Mouse (Mus musculus) heart, embryonic 12.5 days (tissue): ENCODE results near the gene Plrg1. TPM values are rescaled to one million over a fixed set of nuclear protein-coding genes. Genes with fewer than 3 reads are reported as not detected.

Experiments
- ATAC-seq: fragments of 200-750 bp; cut with Nextera tagmentation; 2 replicates; pipeline ENCODE4 v1.8.0; 2017; ENCODE audit warnings: moderate TSS enrichment, moderate library complexity; ENCODE audit not compliant: insufficient number of reproducible peaks, low FRiP score
- H3K27ac ChIP-seq: fragments of 300-500 bp; sonication (generic); 2 replicates; pipeline ENCODE4 v1.5.1; 2016; ENCODE audit warnings: mild to moderate bottlenecking, moderate library complexity; ENCODE audit not compliant: poor library complexity, severe bottlenecking
- H3K27me3 ChIP-seq: fragments of 300-500 bp; sonication (generic); replicated peaks from 2 replicates; pipeline ENCODE4 v1.6.1; 2016; ENCODE audit warnings: mild to moderate bottlenecking, moderate library complexity
- H3K36me3 ChIP-seq: fragments of 300-500 bp; sonication (generic); 2 replicates; pipeline ENCODE4 v1.6.1; 2016; ENCODE audit warnings: mild to moderate bottlenecking, moderate library complexity
- H3K4me1 ChIP-seq: fragments of 300-500 bp; sonication (generic); replicated peaks from 2 replicates; pipeline ENCODE4 v1.6.1; 2016; ENCODE audit warnings: mild to moderate bottlenecking
- H3K4me2 ChIP-seq: fragments of 300-500 bp; sonication (generic); 2 replicates; pipeline ENCODE4 v1.6.1; 2016; ENCODE audit warnings: mild to moderate bottlenecking, moderate library complexity
- H3K4me3 ChIP-seq: fragments of 300-500 bp; sonication (generic); 2 replicates; pipeline ENCODE4 v1.5.1; 2016; ENCODE audit warnings: mild to moderate bottlenecking
- H3K9ac ChIP-seq: fragments of 300-500 bp; sonication (generic); 2 replicates; pipeline ENCODE4 v1.6.1; 2016; ENCODE audit warnings: mild to moderate bottlenecking, moderate library complexity
- H3K9me3 ChIP-seq: fragments of 300-500 bp; sonication (generic); replicated peaks from 2 replicates; pipeline ENCODE4 v1.6.1; 2016; ENCODE audit warnings: mild to moderate bottlenecking, moderate library complexity
- WGBS: fragments of 180-500 bp; shearing (Covaris S2); methylation state at CpG from one replicate; pipeline ENCODE4 v1.1.7; 2016; 5-methylcytosine and 5-hydroxymethylcytosine counted together
- polyA plus RNA-seq: library from polyadenylated mRNA; unstranded; fragments of >200 nt; fragmentation: Nextera tagmentation; extraction: Ambion mirVana; gene quantifications from 2 replicates; pipeline ENCODE4 v1.2.1, GENCODE M21; 2016

Plrg1 gene
- 59.3 and 60.3 TPM in 2 replicates for polyA plus RNA-seq

DNA sequence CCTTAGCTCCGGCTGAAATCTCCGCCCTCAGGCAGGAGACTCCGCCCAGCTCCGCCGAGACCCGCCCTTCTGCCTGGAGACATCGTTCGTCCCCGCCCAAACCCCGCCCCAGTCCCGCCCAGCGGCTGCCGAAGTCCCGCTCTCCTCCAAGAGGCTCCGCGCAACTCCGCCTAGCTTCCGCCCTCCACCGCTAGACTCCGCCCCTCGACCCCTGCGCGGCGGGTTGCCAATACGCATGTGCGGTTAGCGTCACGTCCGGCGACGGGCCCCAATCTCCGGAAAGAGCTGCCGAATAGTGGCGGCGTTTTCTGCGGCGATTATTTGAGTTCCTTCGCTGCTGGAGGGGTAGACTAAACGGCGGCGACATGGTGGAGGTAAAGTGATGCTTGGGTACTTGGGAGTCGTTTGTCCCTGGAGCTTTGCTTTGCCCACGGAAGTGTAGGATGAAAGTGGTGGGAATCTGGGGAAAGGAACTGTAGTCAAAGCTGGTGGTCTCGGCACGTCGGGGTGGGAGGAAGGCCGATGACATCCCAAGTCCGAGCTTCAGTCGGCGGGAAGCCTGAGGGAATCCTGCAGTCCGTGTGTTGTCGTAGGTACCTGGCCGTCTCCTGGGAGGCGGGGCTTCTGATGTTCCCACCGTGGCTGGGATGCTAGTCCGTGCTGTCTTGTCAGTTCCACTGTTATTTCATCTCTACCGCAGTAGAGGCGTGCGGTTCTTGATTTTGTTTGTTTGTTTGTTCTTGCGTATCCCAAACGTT, at the start of gene Plrg1:
TSS of gene Plrg1 (plus strand) at position 242 of the 758 bp plus-strand sequence.
- under 1% methylated on average over 60 of the region's 61 CpGs for WGBS
- peaks cover 31% of the 10 kb centered on the region for H3K36me3 ChIP-seq

DNA sequence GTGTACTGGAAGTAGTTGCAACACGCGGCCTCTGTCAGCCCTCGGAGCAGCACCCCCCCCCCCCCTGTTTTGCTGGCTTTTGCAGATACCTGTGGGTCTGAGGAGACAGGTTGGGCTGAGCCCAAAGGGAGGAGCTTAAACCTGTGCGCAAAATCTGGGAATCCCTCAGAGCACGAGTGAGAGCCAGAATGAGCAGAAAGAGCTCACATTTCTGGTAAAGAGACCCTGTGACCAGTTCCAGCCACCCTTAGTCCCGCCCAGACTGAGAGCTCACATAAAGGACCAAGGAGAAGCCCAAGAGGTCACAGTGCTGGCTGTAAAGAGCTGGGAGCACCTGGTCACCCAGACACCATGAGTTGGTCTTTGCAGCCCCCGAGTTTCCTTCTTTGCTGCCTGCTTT, 47.8 kb upstream of the Plrg1 start, which contains the start of gene Fgg:
TSS of gene Fgg (plus strand) at position 168 of the 400 bp plus-strand sequence.
- no peaks in the 10 kb centered on the region for H3K27me3 ChIP-seq
- no peak within 1 kb of the TSS for H3K27ac ChIP-seq
- H3K9me3 ChIP-seq: no peaks in the 10 kb centered on the region
- WGBS: 44% methylated on average over 7 of the region's 7 CpGs
- no peak within 1 kb of the TSS for H3K4me3 ChIP-seq
- H3K9ac ChIP-seq: no peak within 1 kb of the TSS
- H3K36me3 ChIP-seq: no peaks in the 10 kb centered on the region
- no peak within 1 kb of the TSS for H3K4me2 ChIP-seq
- no peaks in the 10 kb centered on the region for H3K4me1 ChIP-seq
- ATAC-seq: no peak

More for the DNA sequence above, at the start of gene Plrg1:
- H3K27ac ChIP-seq: peak within 1 kb of the TSS; percentile 77; the same call in 1 of the 2 replicates
- peak within 1 kb of the TSS; percentile 89 for H3K9ac ChIP-seq
- H3K4me2 ChIP-seq: peak within 1 kb of the TSS; percentile 92
- ATAC-seq: peak; percentile 99
- peak within 1 kb of the TSS; percentile 84 for H3K4me3 ChIP-seq
- peaks cover 9% of the 10 kb centered on the region for H3K4me1 ChIP-seq
- H3K27me3 ChIP-seq: no peaks in the 10 kb centered on the region
- no peaks in the 10 kb centered on the region for H3K9me3 ChIP-seq

DNA sequence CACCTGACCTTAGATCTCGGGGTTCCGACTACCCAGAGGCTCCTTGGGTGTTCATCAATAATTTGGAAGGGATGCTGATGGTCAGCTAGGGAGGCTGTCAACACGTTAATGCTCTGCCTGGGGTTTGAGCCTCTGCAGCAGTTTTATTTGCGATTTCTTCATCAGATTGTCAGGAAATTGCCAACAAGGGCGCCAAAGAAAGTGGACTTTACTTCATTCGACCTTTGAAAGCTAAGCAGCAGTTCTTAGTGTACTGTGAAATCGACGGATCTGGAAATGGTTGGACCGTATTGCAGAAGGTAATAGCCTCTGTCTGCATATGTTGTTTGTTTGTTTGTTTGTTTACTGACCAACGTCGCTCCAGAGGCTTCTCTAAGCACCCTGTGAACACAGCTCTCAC, 45.0 kb upstream of the Plrg1 start:
- no peak for ATAC-seq
- Histone ChIP-seq H3K36me3 (no peaks in the 10 kb centered on the region), H3K27ac (no peak overlapping the region), H3K27me3 (no peaks in the 10 kb centered on the region), H3K9ac (no peak overlapping the region), H3K4me3 (no peak overlapping the region), H3K9me3 (no peaks in the 10 kb centered on the region), H3K4me1 (no peaks in the 10 kb centered on the region), H3K4me2 (no peak overlapping the region)
- WGBS: 76% methylated on average over 11 of the region's 11 CpGs

DNA sequence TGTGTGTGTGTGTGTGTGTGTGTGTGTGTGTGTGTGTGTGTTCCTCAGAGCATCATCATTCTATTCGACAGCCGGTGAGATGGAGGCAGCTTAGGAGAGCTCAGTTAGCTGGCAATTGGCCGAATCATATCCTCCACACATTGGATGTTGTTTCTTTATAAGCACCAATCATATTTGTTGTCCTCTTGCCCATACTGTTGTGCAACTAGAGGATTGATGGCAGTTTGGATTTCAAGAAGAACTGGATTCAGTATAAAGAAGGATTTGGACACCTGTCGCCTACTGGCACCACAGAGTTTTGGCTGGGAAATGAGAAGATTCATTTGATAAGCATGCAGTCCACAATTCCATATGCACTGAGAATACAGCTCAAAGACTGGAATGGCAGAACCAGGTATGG, 44.2 kb upstream of the Plrg1 start:
- Histone ChIP-seq H3K4me1 (no peaks in the 10 kb centered on the region), H3K4me2 (no peak overlapping the region), H3K27me3 (no peaks in the 10 kb centered on the region), H3K9ac (no peak overlapping the region), H3K27ac (no peak overlapping the region), H3K36me3 (no peaks in the 10 kb centered on the region), H3K4me3 (no peak overlapping the region), H3K9me3 (no peaks in the 10 kb centered on the region)
- no peak for ATAC-seq
- WGBS: 85% methylated on average over 4 of the region's 4 CpGs

DNA sequence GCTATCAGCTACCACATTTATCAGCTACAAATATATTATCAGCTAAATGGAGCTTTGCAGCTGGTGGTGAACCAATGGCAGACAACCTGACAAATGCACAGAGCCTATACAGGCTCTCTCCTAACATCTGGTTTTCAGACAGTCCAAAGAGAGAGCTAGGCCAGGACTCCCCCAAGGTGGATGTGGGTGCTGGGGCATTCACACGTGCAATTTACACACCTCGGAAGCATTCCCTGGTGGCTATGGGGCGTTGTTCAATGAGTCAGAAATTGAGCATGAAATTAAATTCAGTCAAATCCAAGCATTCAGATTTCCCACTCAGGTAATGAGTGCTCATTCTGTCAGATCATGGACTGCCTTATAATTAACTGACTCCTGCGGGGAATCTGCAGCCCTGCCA, 43.8 kb upstream of the Plrg1 start:
- 84% methylated on average over 4 of the region's 4 CpGs for WGBS
- ATAC-seq: no peak
- no peaks in the 10 kb centered on the region for H3K27me3 ChIP-seq
- no peak overlapping the region for H3K4me3 ChIP-seq
- H3K4me2 ChIP-seq: no peak overlapping the region
- H3K27ac ChIP-seq: no peak overlapping the region
- no peaks in the 10 kb centered on the region for H3K9me3 ChIP-seq
- H3K36me3 ChIP-seq: no peaks in the 10 kb centered on the region
- H3K4me1 ChIP-seq: no peaks in the 10 kb centered on the region
- no peak overlapping the region for H3K9ac ChIP-seq

DNA sequence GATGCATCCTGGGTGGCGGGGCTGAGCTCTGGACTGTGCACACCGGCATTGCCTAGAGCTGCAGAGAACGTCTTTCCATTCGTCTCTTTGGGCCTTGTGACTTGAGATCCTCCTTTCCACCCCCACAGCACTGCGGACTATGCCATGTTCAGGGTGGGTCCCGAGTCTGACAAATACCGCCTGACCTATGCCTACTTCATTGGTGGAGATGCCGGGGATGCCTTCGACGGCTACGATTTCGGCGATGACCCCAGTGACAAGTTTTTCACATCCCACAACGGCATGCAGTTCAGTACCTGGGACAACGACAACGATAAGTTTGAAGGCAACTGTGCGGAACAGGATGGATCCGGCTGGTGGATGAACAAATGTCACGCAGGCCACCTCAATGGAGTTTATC, 42.7 kb upstream of the Plrg1 start:
- H3K4me1 ChIP-seq: no peaks in the 10 kb centered on the region
- no peak overlapping the region for H3K9ac ChIP-seq
- H3K4me3 ChIP-seq: no peak overlapping the region
- ATAC-seq: no peak
- no peaks in the 10 kb centered on the region for H3K36me3 ChIP-seq
- no peaks in the 10 kb centered on the region for H3K27me3 ChIP-seq
- 84% methylated on average over 19 of the region's 19 CpGs for WGBS
- no peaks in the 10 kb centered on the region for H3K9me3 ChIP-seq
- no peak overlapping the region for H3K27ac ChIP-seq
- no peak overlapping the region for H3K4me2 ChIP-seq

DNA sequence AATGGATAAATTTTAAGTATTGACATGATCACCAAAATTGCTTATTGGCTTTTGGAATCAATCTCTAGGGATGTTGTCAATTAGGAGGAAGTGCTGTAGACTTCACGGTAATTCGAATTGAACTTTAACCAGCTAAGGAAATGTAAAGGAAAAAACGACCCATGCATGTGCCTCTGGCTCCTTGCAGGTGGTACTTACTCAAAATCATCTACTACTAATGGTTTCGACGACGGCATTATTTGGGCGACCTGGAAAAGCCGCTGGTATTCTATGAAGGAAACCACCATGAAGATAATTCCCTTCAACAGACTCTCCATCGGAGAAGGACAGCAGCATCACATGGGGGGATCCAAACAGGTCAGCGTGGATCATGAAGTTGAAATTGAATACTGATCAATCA, 41.4 kb upstream of the Plrg1 start:
- no peak overlapping the region for H3K4me2 ChIP-seq
- no peaks in the 10 kb centered on the region for H3K36me3 ChIP-seq
- H3K4me1 ChIP-seq: no peaks in the 10 kb centered on the region
- no peak overlapping the region for H3K27ac ChIP-seq
- ATAC-seq: no peak
- H3K9ac ChIP-seq: no peak overlapping the region
- H3K27me3 ChIP-seq: no peaks in the 10 kb centered on the region
- H3K9me3 ChIP-seq: no peaks in the 10 kb centered on the region
- H3K4me3 ChIP-seq: no peak overlapping the region
- WGBS: 85% methylated on average over 10 of the region's 10 CpGs

DNA sequence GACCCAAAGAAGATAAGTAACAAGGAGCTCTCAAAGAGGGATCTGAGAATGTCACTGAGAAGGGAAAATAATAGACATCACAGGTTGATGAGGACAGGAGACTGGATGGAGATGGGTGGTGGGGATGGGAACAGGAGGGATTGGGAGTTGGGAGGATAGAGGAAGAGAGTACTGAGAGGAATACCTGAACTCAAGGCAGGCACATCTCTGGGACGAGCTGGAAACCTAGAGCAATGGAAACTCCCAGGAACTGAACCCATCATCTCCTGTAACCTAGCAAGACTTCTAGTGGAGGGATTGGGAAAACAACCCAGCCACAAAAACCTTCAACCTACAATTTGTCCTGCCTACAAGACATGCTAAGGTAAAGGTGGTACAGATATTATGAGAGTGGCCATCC, 39.1 kb upstream of the Plrg1 start:
- no peak overlapping the region for H3K9ac ChIP-seq
- H3K9me3 ChIP-seq: no peaks in the 10 kb centered on the region
- H3K36me3 ChIP-seq: no peaks in the 10 kb centered on the region
- no peaks in the 10 kb centered on the region for H3K4me1 ChIP-seq
- WGBS: 74% methylated on average over 1 of the region's 1 CpGs
- H3K27ac ChIP-seq: no peak overlapping the region
- no peak overlapping the region for H3K4me3 ChIP-seq
- ATAC-seq: no peak
- H3K4me2 ChIP-seq: no peak overlapping the region
- H3K27me3 ChIP-seq: no peaks in the 10 kb centered on the region

DNA sequence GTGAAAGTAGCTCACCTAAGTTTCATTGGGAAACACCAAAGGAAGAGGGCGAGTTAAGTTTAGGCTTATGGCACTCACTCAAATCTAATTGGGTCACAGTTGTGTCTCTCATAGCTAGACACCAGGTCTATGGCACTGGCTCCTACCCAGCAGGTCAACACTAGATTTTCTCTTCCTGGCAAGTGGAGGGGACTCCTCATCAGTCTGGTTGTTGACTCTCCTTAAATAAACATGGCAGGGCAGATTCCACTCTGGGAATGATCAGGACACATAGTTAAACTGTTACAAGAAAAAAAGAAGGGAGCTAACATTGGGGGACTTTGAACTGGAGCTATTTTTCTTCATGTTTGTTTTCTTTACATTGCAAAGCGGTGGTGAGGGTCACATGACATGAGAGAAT, 34.9 kb upstream of the Plrg1 start:
- whole genome bisulfite sequencing: 81% methylated on average over 2 of the region's 2 CpGs
- no peaks in the 10 kb centered on the region for H3K9me3 ChIP-seq
- H3K27me3 ChIP-seq: no peaks in the 10 kb centered on the region
- no peak overlapping the region for H3K4me3 ChIP-seq
- no peaks in the 10 kb centered on the region for H3K36me3 ChIP-seq
- no peak overlapping the region for H3K9ac ChIP-seq
- no peaks in the 10 kb centered on the region for H3K4me1 ChIP-seq
- no peak overlapping the region for H3K4me2 ChIP-seq
- ATAC-seq: no peak
- H3K27ac ChIP-seq: no peak overlapping the region

DNA sequence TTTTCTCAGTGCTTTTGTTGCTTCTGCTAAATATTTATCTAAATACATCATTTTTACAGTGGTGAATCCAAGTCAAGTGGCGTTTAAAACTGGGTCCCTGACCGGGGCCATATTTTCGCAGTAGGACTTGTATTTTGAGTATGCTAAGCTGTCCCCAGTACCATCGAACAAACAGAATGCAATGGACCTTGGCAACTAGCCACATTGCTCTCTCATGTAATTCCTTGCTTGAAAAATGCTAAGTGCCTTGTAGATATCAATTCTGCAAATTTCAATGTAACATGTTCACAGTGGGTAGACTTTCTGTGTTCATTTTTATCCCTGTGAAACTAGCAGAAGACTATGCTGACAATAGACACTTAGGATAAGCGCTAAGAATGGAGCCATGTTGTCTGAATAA, 34.1 kb upstream of the Plrg1 start:
- H3K9me3 ChIP-seq: no peaks in the 10 kb centered on the region
- no peak overlapping the region for H3K4me3 ChIP-seq
- H3K36me3 ChIP-seq: no peaks in the 10 kb centered on the region
- H3K4me2 ChIP-seq: no peak overlapping the region
- no peak overlapping the region for H3K9ac ChIP-seq
- H3K27me3 ChIP-seq: no peaks in the 10 kb centered on the region
- 81% methylated on average over 5 of the region's 5 CpGs for WGBS
- H3K27ac ChIP-seq: no peak overlapping the region
- no peaks in the 10 kb centered on the region for H3K4me1 ChIP-seq
- ATAC-seq: no peak

DNA sequence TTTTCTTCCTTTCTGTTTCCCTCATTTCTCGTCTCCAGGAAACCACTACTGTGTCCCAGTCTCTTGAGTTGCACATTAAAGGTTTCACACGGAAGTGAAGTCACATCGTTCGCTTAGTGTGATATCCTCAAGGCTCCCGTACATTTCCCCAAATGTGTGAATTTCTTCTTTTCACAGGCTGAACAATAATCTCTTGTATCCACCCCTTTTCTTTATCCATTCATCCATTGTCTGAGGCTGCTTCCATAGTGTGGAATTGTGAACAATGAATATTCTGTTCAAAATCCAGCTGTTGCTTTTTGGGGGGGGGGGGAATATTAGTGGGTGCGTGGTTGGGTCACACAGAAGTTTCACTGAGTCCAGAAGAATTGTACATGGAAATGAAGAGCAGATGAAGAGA, 30.3 kb upstream of the Plrg1 start:
- H3K9ac ChIP-seq: no peak overlapping the region
- H3K36me3 ChIP-seq: no peaks in the 10 kb centered on the region
- H3K27me3 ChIP-seq: no peaks in the 10 kb centered on the region
- no peaks in the 10 kb centered on the region for H3K4me1 ChIP-seq
- H3K9me3 ChIP-seq: no peaks in the 10 kb centered on the region
- no peak overlapping the region for H3K4me2 ChIP-seq
- 73% methylated on average over 6 of the region's 6 CpGs for WGBS
- no peak overlapping the region for H3K4me3 ChIP-seq
- H3K27ac ChIP-seq: no peak overlapping the region
- no peak for ATAC-seq
